Mouse (Mus musculus) liver, embryonic 13.5 days (tissue): ENCODE measurements at regions not wholly inside any gene's neighbourhood (a gene's known extent, or its start where the extent isn't known, plus 50 kb on each side); places are given as distances from the start of the nearest gene placed in this dataset.

Experiments used
- ATAC-seq: fragments of 200-750 bp; cut with Nextera tagmentation; 2 replicates; pipeline ENCODE4 v1.8.0; 2017; ENCODE audit warnings: low read depth, mild to moderate bottlenecking, moderate number of reproducible peaks, moderate library complexity
- DNase-seq: peaks from one replicate; pipeline ENCODE4 v3.0.0; 2022
- H3K27ac ChIP-seq: fragments of 300-500 bp; sonication (generic); 2 replicates; pipeline ENCODE4 v1.5.1; 2015; ENCODE audit warnings: moderate library complexity, mild to moderate bottlenecking, inconsistent platforms
- H3K27me3 ChIP-seq: fragments of 300-500 bp; sonication (generic); 2 replicates; pipeline ENCODE4 v1.6.1; 2015; ENCODE audit warnings: mild to moderate bottlenecking, inconsistent platforms
- H3K36me3 ChIP-seq: fragments of 300-500 bp; sonication (generic); 2 replicates; pipeline ENCODE4 v1.6.1; 2015; ENCODE audit warnings: mild to moderate bottlenecking, inconsistent platforms
- H3K4me1 ChIP-seq: fragments of 300-500 bp; sonication (generic); replicated peaks from 2 replicates; pipeline ENCODE4 v1.6.1; 2015; ENCODE audit warnings: inconsistent platforms
- H3K4me2 ChIP-seq: fragments of 300-500 bp; sonication (generic); 2 replicates; pipeline ENCODE4 v1.6.1; 2015; ENCODE audit warnings: inconsistent platforms, mild to moderate bottlenecking, moderate library complexity
- H3K4me3 ChIP-seq: fragments of 300-500 bp; sonication (generic); replicated peaks from 2 replicates; pipeline ENCODE4 v1.5.1; 2015; ENCODE audit warnings: mild to moderate bottlenecking, inconsistent platforms
- H3K9ac ChIP-seq: fragments of 300-500 bp; sonication (generic); 2 replicates; pipeline ENCODE4 v1.6.1; 2015; ENCODE audit warnings: mild to moderate bottlenecking, inconsistent platforms
- H3K9me3 ChIP-seq: fragments of 300-500 bp; sonication (generic); replicated peaks from 2 replicates; pipeline ENCODE4 v1.6.1; 2016; ENCODE audit warnings: inconsistent platforms
- WGBS: fragments of 180-500 bp; shearing (Covaris S2); methylation state at CpG from one replicate; pipeline ENCODE4 v1.1.7; 2015; ENCODE audit not compliant: insufficient replicate concordance; 5-methylcytosine and 5-hydroxymethylcytosine counted together

- Histone ChIP-seq H3K36me3 (no peaks in the 10 kb centered on the region), H3K4me1 (peaks cover 6% of the 10 kb centered on the region), H3K27ac (no peak overlapping the region), H3K4me2 (no peak overlapping the region), H3K4me3 (no peak overlapping the region), H3K9ac (no peak overlapping the region), H3K9me3 (no peaks in the 10 kb centered on the region), H3K27me3 (peaks cover 43% of the 10 kb centered on the region)
- 67% methylated on average over 16 of the region's 16 CpGs for WGBS
- ATAC-seq = no peak
- DNase-seq = no peak
These were observed 235.3 kb upstream of the Nfe2l3 start for GRCm38 (mm10) chr6:51197000-51197774.

GRCm38 (mm10) chr6:51200207-51200606, 232.3 kb upstream of the Nfe2l3 start:
- no peaks in the 10 kb centered on the region for H3K4me1 ChIP-seq
- WGBS = 51% methylated on average over 5 of the region's 5 CpGs
- DNase-seq = no peak
- no peak for ATAC-seq
- H3K36me3 ChIP-seq = no peaks in the 10 kb centered on the region
- no peaks in the 10 kb centered on the region for H3K9me3 ChIP-seq
- H3K27ac ChIP-seq = no peak overlapping the region
- H3K4me3 ChIP-seq = no peak overlapping the region
- no peak overlapping the region for H3K4me2 ChIP-seq
- H3K27me3 ChIP-seq = peaks cover 22% of the 10 kb centered on the region
- H3K9ac ChIP-seq = no peak overlapping the region

- H3K27me3 ChIP-seq = peaks cover 28% of the 10 kb centered on the region
- H3K36me3 ChIP-seq = no peaks in the 10 kb centered on the region
- no peak overlapping the region for H3K27ac ChIP-seq
- no peaks in the 10 kb centered on the region for H3K9me3 ChIP-seq
- WGBS = 76% methylated on average over 14 of the region's 14 CpGs
- no peak overlapping the region for H3K4me3 ChIP-seq
- no peak for ATAC-seq
- no peak overlapping the region for H3K9ac ChIP-seq
- H3K4me1 ChIP-seq = no peaks in the 10 kb centered on the region
- no peak for DNase-seq
- no peak overlapping the region for H3K4me2 ChIP-seq
These were observed 231.6 kb upstream of the Nfe2l3 start for GRCm38 (mm10) chr6:51200837-51201236.

- H3K9ac ChIP-seq = no peak overlapping the region
- no peaks in the 10 kb centered on the region for H3K4me1 ChIP-seq
- DNase-seq (no peak), ATAC-seq (no peak)
- no peak overlapping the region for H3K4me2 ChIP-seq
- no peaks in the 10 kb centered on the region for H3K36me3 ChIP-seq
- peaks cover 37% of the 10 kb centered on the region for H3K27me3 ChIP-seq
- no peaks in the 10 kb centered on the region for H3K9me3 ChIP-seq
- WGBS = 56% methylated on average over 3 of the region's 3 CpGs
- no peak overlapping the region for H3K27ac ChIP-seq
- no peak overlapping the region for H3K4me3 ChIP-seq
These were observed 228.2 kb upstream of the Nfe2l3 start for GRCm38 (mm10) chr6:51204306-51204705.

GRCm38 (mm10) chr6:51205411-51205810, 227.1 kb upstream of the Nfe2l3 start:
- no peak overlapping the region for H3K4me2 ChIP-seq
- H3K27ac ChIP-seq = no peak overlapping the region
- H3K27me3 ChIP-seq = peaks cover 33% of the 10 kb centered on the region
- H3K4me1 ChIP-seq = no peaks in the 10 kb centered on the region
- DNase-seq (no peak), ATAC-seq (no peak)
- no peaks in the 10 kb centered on the region for H3K36me3 ChIP-seq
- no peak overlapping the region for H3K4me3 ChIP-seq
- WGBS = 69% methylated on average over 11 of the region's 11 CpGs
- no peak overlapping the region for H3K9ac ChIP-seq
- H3K9me3 ChIP-seq = no peaks in the 10 kb centered on the region

- Histone ChIP-seq H3K4me1 (no peaks in the 10 kb centered on the region), H3K4me3 (no peak overlapping the region), H3K27me3 (peaks cover 28% of the 10 kb centered on the region), H3K9me3 (no peaks in the 10 kb centered on the region), H3K27ac (no peak overlapping the region), H3K4me2 (no peak overlapping the region), H3K9ac (no peak overlapping the region), H3K36me3 (no peaks in the 10 kb centered on the region)
- DNase-seq = peak; percentile 16
- no peak for ATAC-seq
- 10% methylated on average over 11 of the region's 11 CpGs for WGBS
These were observed 225.6 kb upstream of the Nfe2l3 start for GRCm38 (mm10) chr6:51206712-51207505.

- Histone ChIP-seq H3K4me2 (no peak overlapping the region), H3K9ac (no peak overlapping the region), H3K27ac (no peak overlapping the region), H3K4me1 (no peaks in the 10 kb centered on the region), H3K27me3 (peaks cover 28% of the 10 kb centered on the region), H3K36me3 (no peaks in the 10 kb centered on the region), H3K9me3 (no peaks in the 10 kb centered on the region), H3K4me3 (no peak overlapping the region)
- ATAC-seq (no peak), DNase-seq (no peak)
- WGBS = 3% methylated on average over 21 of the region's 21 CpGs
These were observed 224.7 kb upstream of the Nfe2l3 start for GRCm38 (mm10) chr6:51207587-51208361.

- 3% methylated on average over 6 of the region's 6 CpGs for WGBS
- no peak for ATAC-seq
- H3K36me3 ChIP-seq = no peaks in the 10 kb centered on the region
These were observed 223.6 kb upstream of the Nfe2l3 start for GRCm38 (mm10) chr6:51208660-51209396.

GRCm38 (mm10) chr6:51211418-51211817, 221.1 kb upstream of the Nfe2l3 start:
- no peaks in the 10 kb centered on the region for H3K9me3 ChIP-seq
- H3K36me3 ChIP-seq = no peaks in the 10 kb centered on the region
- WGBS = 21% methylated on average over 7 of the region's 7 CpGs
- no peak overlapping the region for H3K4me3 ChIP-seq
- no peak overlapping the region for H3K9ac ChIP-seq
- no peak for ATAC-seq
- H3K4me1 ChIP-seq = no peaks in the 10 kb centered on the region
- H3K27ac ChIP-seq = no peak overlapping the region
- peaks cover 17% of the 10 kb centered on the region for H3K27me3 ChIP-seq
- no peak overlapping the region for H3K4me2 ChIP-seq
- no peak for DNase-seq

More at GRCm38 (mm10) chr6:51208660-51209396, 223.6 kb upstream of the Nfe2l3 start:
- no peaks in the 10 kb centered on the region for H3K4me1 ChIP-seq
- no peaks in the 10 kb centered on the region for H3K9me3 ChIP-seq
- H3K4me3 ChIP-seq = no peak overlapping the region
- H3K9ac ChIP-seq = no peak overlapping the region
- DNase-seq = peak; percentile 6
- no peak overlapping the region for H3K4me2 ChIP-seq
- H3K27ac ChIP-seq = no peak overlapping the region
- H3K27me3 ChIP-seq = peaks cover 28% of the 10 kb centered on the region

- Histone ChIP-seq H3K4me3 (no peak overlapping the region), H3K9ac (no peak overlapping the region), H3K9me3 (no peaks in the 10 kb centered on the region), H3K27me3 (peaks cover 11% of the 10 kb centered on the region), H3K4me2 (no peak overlapping the region), H3K36me3 (no peaks in the 10 kb centered on the region), H3K27ac (no peak overlapping the region), H3K4me1 (no peaks in the 10 kb centered on the region)
- DNase-seq = no peak
- 78% methylated on average over 8 of the region's 8 CpGs for WGBS
- ATAC-seq = no peak
These were observed 220.3 kb upstream of the Nfe2l3 start for GRCm38 (mm10) chr6:51212216-51212615.

- no peak overlapping the region for H3K9ac ChIP-seq
- H3K27me3 ChIP-seq = no peaks in the 10 kb centered on the region
- no peaks in the 10 kb centered on the region for H3K36me3 ChIP-seq
- no peaks in the 10 kb centered on the region for H3K4me1 ChIP-seq
- ATAC-seq (no peak), DNase-seq (no peak)
- no peak overlapping the region for H3K4me2 ChIP-seq
- no peak overlapping the region for H3K27ac ChIP-seq
- 68% methylated on average over 10 of the region's 10 CpGs for WGBS
- H3K4me3 ChIP-seq = no peak overlapping the region
- no peaks in the 10 kb centered on the region for H3K9me3 ChIP-seq
These were observed 217.1 kb upstream of the Nfe2l3 start for GRCm38 (mm10) chr6:51215371-51215770.
